Mouse (Mus musculus) cerebellum, adult 9-11 months (tissue): Measurements from ENCODE around the gene Chsy1.

ENCODE experiments used
- DNase-seq: peaks from one replicate; pipeline ENCODE4 v3.0.0; 2022

Chsy1 gene

DNA sequence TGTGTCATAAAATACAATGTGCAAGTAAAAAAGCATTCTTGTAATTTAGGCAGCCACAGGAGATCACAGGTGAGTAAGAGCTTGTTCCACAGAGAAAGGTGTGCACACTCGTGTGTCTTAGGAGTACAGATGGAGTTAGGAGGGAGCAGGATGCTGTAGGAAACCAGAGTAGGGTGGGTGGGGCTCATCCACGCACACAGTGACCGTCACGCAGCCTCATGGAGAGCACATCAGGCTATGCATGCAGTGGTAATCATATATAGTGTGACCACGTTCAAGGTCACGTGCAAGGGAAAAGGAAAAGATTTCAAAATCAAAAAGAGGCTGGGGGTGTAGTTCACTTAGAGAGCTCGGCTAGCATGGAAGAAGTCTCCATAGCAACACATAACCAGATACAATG lies 33.2 kb downstream of the Chsy1 start:
- DNase-seq, result no peak

DNA sequence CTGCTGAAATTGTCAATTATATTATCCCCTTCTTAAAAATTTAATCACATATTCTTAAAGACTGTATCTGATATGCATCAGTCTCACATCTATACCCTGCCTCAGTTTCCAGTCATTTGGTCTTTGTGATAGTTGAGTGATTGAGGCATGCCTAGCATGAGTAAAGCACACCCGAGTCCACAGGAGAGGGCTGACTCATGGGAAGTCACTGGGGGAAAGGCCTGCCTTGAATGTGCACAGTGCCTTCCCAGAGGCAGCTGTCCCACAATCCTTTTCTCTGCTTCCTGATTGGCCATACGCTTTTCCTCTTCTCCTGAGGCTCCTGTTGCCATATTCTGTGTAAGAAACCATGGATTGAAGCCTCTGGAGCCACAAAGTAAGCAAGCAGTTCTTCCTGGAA lies 35.2 kb downstream of the Chsy1 start:
- no peak for DNase-seq

- DNase-seq, result no peak
Measured at GRCm38 (mm10) chr7:66147156-66147555, 37.8 kb downstream of the Chsy1 start.

GRCm38 (mm10) chr7:66147816-66148215 lies 38.5 kb downstream of the Chsy1 start:
- no peak for DNase-seq

DNA sequence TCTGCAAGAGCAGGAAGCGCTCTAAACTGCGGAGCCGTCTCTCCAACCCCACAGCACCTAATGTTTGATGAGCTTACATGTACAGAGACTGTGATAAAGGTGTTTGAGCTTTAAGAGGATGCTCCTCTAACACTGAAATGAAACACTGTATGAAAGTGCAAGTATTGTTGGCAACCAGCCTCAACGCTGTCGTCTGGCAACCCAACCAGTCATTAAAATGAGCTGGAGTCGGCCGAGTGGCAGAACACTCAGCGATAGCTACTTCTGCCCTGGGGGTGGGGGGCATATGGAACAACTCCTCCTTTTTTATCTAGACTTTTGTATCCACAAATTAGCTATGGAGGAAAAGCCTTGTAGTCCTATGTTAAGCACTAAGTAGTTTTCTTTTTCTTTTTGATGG lies 40.2 kb downstream of the Chsy1 start:
- no peak for DNase-seq

DNA sequence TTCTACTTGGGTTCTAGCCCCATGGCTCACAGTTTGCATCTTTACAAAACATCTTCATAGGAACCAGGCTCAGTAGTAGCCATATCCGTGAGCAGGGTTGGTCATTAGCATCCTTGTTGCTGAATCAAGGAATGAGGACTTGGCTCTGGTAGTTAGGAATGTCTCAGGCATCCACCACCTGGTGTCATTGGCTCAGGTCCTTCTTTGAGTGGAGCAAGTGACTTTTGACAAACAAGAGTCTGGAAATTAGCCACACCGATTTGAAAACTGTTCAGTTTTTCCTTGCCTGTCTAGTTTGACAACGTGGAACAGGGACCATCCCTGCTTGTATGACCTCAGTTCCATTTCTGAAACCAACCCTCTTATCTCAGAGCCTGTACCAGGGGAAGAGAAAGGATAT lies 41.1 kb downstream of the Chsy1 start:
- DNase-seq, result peak; percentile 35

GRCm38 (mm10) chr7:66157413-66157812 lies 48.1 kb downstream of the Chsy1 start:
- DNase-seq, result no peak

DNA sequence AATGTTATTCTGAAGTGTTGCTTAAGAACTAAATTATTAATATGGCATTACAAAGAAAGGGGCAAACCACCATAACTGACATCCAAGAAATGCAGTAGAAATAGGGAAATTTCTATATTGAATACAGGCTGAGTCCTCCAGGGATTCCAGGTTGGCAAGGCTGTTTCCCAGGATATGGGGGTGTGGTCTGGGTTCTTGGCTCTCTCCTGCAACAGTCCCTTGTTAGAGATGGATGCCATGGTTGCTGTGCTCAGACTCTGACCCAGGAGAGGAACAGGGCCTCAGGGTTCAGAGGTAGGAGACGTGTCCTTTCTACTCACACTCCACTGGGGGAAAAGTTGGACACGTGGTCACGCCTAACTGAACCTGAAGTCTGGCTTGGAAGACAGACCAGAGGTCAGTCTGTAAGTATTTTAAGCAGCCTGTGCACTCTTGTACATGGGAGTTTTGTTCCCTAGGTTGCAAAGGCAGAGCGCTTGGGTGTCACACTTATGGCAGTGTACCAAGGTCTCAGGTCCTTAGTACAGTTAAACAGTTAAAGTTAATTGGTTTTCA lies 48.6 kb downstream of the Chsy1 start:
- no peak for DNase-seq

- no peak for DNase-seq
Measured at GRCm38 (mm10) chr7:66158616-66159129, 49.4 kb downstream of the Chsy1 start.

DNA sequence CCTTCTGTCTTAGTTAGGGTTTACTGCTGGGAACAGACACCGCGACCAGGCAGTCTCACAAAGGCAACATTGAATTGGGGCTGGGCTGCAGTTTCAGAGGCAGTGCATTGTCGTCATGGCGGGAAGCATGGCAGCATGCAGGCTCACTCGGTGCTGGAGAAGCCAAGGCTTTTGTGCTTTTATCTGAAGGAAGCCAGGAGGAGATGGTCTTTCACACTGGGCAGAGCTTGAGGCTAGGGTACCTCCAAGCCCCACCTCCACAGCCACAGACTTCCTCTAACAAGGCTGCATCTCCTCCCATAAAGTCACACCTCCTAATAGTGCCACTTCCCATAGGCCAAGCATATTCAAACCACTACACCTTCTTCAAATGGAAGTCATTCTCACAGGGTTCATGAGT lies 50.6 kb downstream of the Chsy1 start:
- DNase-seq, result no peak

DNA sequence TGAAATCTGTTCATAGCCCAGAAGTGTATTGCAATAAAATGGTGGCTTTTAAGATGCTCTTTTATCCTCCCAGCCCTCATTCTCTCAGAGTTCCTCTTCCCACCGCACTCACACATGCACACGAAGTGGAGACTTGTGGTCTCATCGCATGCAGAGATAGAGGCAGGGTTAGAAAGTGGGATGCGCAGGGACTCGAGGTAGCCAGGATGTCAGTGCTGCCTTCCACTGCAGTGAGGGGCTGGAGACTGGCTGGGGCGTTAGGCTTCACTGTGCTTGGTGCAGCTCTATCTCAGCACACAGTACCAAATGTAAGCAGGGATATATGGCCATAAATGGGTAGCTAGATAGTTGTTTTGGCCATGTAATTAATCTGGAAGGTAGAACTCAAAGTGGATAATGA lies 52.5 kb downstream of the Chsy1 start:
- DNase-seq, result no peak

- DNase-seq, result no peak
Measured at GRCm38 (mm10) chr7:66162489-66162888, 53.2 kb downstream of the Chsy1 start.

DNA sequence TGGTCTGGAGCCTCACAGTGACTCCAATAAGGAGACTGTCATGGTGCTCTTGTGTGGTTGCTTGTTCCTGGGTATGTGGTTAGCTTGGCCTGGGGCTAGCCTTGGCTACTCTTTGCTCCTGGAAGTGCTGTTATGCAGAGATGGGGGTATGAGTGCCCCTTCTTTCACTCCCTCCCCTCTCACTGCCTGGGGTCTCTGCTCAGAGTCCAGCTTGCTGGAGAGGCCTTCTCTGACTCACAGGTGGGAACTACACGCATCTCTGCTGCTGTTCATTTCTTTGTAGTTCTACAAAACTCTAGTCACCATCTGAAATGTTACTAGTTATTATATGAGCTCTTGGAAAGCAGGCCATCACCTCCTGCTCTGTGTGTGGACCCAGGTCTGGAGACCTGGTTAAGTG lies 53.7 kb downstream of the Chsy1 start:
- no peak for DNase-seq

DNA sequence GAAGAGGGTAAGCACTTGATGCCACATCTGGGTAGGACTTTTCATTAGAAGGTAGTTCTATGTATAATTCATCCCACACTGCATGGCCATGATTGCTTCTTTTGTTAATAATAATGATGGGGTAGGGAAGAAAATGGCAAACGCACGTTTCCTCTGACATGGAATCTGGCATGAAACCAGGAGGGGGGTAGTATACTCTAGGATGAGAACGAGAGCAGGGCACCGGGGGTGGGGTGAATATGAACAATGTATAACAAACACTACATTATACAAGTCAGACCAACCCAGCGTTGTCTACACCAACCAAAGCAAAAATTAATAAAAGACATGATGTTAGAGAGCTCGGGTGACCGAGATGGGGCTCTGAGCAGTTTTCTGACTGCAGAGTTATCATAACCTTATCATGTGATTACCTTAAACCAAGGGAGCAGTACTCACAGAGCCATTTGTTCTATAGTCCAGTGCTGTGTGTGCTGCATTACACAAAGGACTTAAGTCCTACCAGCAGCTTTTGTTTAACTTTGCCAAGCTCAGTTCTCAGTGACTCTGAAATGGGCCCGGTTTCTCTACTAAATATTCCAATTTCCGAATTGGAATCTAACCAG lies 55.2 kb downstream of the Chsy1 start:
- no peak for DNase-seq

GRCm38 (mm10) chr7:66165036-66165798 lies 55.9 kb downstream of the Chsy1 start:
- DNase-seq, result no peak

DNA sequence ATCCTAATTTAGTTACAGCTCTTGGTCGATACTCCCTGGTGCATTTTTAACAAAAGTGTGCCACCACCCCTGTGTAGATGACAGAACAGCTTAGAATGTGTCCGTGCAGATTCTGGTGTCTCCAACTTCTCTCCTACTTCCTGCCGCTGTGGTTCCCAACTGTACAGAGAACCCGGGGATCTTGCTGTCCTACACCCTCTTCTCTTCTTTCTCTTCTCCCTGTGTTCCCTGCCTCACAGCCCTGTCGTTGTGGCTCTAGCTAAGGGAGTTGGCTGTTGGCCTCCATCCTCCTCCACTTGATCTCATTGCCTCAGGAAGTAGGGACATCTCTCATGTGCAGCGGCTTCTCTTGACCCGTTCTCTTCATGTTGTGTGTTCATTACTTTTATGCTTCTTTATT lies 59.6 kb downstream of the Chsy1 start:
- DNase-seq, result no peak

GRCm38 (mm10) chr7:66169476-66169875 lies 60.2 kb downstream of the Chsy1 start:
- DNase-seq, result no peak

DNA sequence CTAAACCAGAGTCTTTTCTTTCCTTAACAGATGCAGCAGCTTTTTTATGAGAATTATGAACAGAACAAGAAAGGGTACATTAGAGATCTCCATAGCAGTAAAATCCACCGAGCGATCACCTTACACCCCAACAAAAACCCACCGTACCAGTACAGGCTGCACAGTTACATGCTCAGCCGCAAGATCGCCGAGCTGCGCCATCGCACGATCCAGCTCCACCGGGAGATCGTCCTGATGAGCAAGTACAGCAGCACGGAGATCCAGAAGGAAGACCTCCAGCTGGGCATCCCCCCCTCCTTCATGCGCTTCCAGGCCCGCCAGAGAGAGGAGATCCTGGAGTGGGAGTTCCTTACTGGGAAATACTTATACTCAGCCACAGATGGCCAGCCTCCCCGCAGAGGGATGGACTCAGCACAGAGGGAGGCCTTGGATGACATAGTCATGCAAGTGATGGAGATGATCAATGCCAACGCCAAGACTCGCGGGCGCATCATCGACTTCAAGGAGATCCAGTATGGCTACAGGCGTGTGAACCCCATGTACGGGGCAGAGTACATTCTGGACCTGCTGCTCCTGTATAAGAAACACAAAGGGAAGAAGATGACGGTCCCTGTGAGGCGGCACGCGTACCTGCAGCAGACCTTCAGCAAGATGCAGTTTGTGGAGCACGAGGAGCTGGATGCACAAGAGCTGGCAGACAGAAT lies 61.6 kb downstream of the Chsy1 start:
- DNase-seq, result no peak

DNA sequence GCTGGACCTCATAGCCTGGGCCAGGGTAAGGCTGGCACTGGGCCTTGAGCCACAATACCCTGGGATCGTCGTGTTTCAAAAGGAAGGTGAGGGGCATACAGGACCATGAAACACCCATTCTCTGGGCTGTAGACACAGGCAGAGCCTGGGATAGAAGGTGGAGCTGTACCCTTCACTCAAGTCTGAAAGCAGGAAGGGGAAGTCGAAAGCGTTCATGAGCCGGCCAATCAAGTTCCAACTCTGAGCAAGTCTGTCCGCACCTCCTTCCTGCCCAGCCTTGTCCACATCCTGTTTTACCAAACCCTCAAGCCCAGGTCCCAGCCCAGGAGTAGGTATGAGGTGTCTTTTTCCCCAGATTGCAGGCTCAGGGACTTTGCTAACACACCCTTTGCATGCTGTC lies 66.4 kb downstream of the Chsy1 start:
- no peak for DNase-seq

- DNase-seq, result no peak
Measured at GRCm38 (mm10) chr7:66176256-66176655, 66.9 kb downstream of the Chsy1 start.

- no peak for DNase-seq
Measured at GRCm38 (mm10) chr7:66176929-66177328, 67.6 kb downstream of the Chsy1 start.

GRCm38 (mm10) chr7:66178101-66178500 lies 68.8 kb downstream of the Chsy1 start:
- no peak for DNase-seq

- DNase-seq, result no peak
Measured at GRCm38 (mm10) chr7:66179120-66179581, 69.8 kb downstream of the Chsy1 start.

DNA sequence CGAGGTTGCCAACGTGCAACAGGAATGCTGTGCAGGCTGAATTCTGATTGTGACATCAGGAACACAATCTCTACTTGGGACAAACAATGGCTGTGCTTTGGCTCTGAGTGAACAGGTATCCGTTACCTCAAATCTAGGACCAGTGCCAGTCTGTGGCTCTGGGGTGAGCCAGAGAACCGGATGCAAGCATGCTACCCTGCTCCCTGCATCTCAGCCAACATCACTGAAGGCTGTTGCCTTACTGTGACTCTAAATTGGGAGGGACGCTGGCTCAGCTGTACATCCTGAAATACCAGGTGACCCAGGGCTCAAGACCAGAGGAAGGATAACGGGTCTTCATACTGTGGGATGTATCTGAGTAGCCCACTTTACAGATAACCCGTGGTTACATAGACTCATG lies 70.4 kb downstream of the Chsy1 start:
- DNase-seq, result no peak
